In genomic region chr3:72997517-72997916, GRCm38 (mm10) we compare ENCODE assay signal across 33 mouse cellular contexts. TPM values are rescaled to one million over a fixed set of nuclear protein-coding genes. Genes with fewer than 3 reads are reported as not detected.
"Had no signal": no experiment of that assay in that cellular context is flagged by ENCODE, and none has a peak within 500 bp of the region (broad histone marks: within the 10 kb centered on the region; RNA-seq: fewer than 3 reads in every experiment).

No protein-coding gene starts in this region.

- H3K36me3 ChIP-seq: heart, embryonic 13.5 days; heart, embryonic 15.5 days; hindbrain, embryonic 13.5 days; hindbrain, embryonic 15.5 days; kidney, embryonic 15.5 days; limb, embryonic 13.5 days; limb, embryonic 15.5 days; liver, embryonic 12.5 days had no signal

- H3K4me1 ChIP-seq: heart, embryonic 13.5 days; heart, embryonic 15.5 days; hindbrain, embryonic 13.5 days; hindbrain, embryonic 15.5 days; kidney, embryonic 15.5 days; limb, embryonic 13.5 days; limb, embryonic 15.5 days; liver, embryonic 12.5 days had no signal

- H3K9ac ChIP-seq: heart, embryonic 13.5 days; heart, embryonic 15.5 days; hindbrain, embryonic 13.5 days; hindbrain, embryonic 15.5 days; kidney, embryonic 15.5 days; limb, embryonic 13.5 days; limb, embryonic 15.5 days; liver, embryonic 12.5 days; liver, embryonic 14.5 days had no signal

- H3K27ac ChIP-seq: heart, adult 2 months; heart, embryonic 13.5 days; heart, embryonic 15.5 days; hindbrain, embryonic 13.5 days; hindbrain, embryonic 15.5 days; hindbrain, postnatal 0 days; kidney, embryonic 15.5 days; kidney, postnatal 0 days; layer of hippocampus, adult 2 months; left cerebral cortex, adult 2 months; limb, embryonic 13.5 days; limb, embryonic 15.5 days; liver, embryonic 12.5 days; liver, embryonic 14.5 days had no signal

- DNase-seq: gastrocnemius, postnatal 14 days; gastrocnemius, postnatal 36 days; heart, adult 11 months; heart, adult 2 months; heart, postnatal 14 days; heart, postnatal 36 days; kidney, adult 11 months; kidney, adult 2 months; kidney, adult 9 months; kidney, postnatal 14 days; kidney, postnatal 36 days; left cerebral cortex, postnatal 4 days had no signal

- H3K9me3 ChIP-seq: heart, embryonic 13.5 days; heart, embryonic 15.5 days; hindbrain, embryonic 13.5 days; hindbrain, embryonic 15.5 days; kidney, embryonic 15.5 days; limb, embryonic 13.5 days; limb, embryonic 15.5 days; liver, embryonic 12.5 days had no signal

- ATAC-seq: hindbrain, postnatal 0 days; liver, embryonic 12.5 days had no signal

- H3K4me2 ChIP-seq: heart, embryonic 11.5 days; heart, embryonic 13.5 days; heart, embryonic 15.5 days; hindbrain, embryonic 13.5 days; hindbrain, embryonic 15.5 days; kidney, embryonic 15.5 days; limb, embryonic 13.5 days; limb, embryonic 15.5 days; liver, embryonic 12.5 days had no signal

- H3K27me3 ChIP-seq: heart, embryonic 13.5 days; heart, embryonic 15.5 days; hindbrain, embryonic 13.5 days; hindbrain, embryonic 15.5 days; kidney, embryonic 15.5 days; limb, embryonic 13.5 days; limb, embryonic 15.5 days; liver, embryonic 12.5 days had no signal

- H3K4me3 ChIP-seq: heart, adult 2 months; heart, embryonic 13.5 days; heart, embryonic 15.5 days; hindbrain, embryonic 13.5 days; hindbrain, embryonic 15.5 days; kidney, embryonic 15.5 days; layer of hippocampus, adult 2 months; left cerebral cortex, adult 2 months; limb, embryonic 13.5 days; limb, embryonic 15.5 days; liver, embryonic 12.5 days had no signal

RNA-seq across cellular contexts. Expression of gene Sis, which starts 29.9 kb away (rescaled TPM):
- total RNA-seq: gastrocnemius, adult 18-20 months; gastrocnemius, adult 8-10 months; gastrocnemius, postnatal 14 days; gastrocnemius, postnatal 36 days; heart, adult 2 months; heart, postnatal 14 days; heart, postnatal 36 days; hindbrain, postnatal 0 days; layer of hippocampus, adult 2 months; liver, adult 2 months had no signal
- polyA plus RNA-seq: gonadal fat pad, adult 2 months; heart, adult 2 months; heart, embryonic 11.5 days; heart, embryonic 13.5 days; heart, embryonic 15.5 days; heart, postnatal 0 days; hindbrain, embryonic 11.5 days; hindbrain, embryonic 13.5 days; hindbrain, embryonic 15.5 days; kidney, adult 2 months; kidney, embryonic 15.5 days; kidney, postnatal 0 days; limb, embryonic 11.5 days; limb, embryonic 15.5 days; liver, adult 2 months; liver, embryonic 12.5 days; liver, embryonic 14.5 days had no signal
